Mouse (Mus musculus): Measurements from ENCODE around the gene Cerkl.

Gene Cerkl

GRCm38 (mm10) chr2:79443401-79443800 is 13.2 kb downstream of the Cerkl start:
- DNase-seq (ENCODE audit: low read depth): no peak

- no peak for DNase-seq (ENCODE audit: low read depth)
Measured at GRCm38 (mm10) chr2:79442906-79443305, 13.7 kb downstream of the Cerkl start.

GRCm38 (mm10) chr2:79442227-79442626 is 14.4 kb downstream of the Cerkl start:
- no peak for DNase-seq (ENCODE audit: low read depth)

GRCm38 (mm10) chr2:79430061-79430460 is 26.5 kb downstream of the Cerkl start:
- DNase-seq (ENCODE audit: low read depth): no peak

GRCm38 (mm10) chr2:79429650-79430049 is 26.9 kb downstream of the Cerkl start:
- no peak for DNase-seq (ENCODE audit: low read depth)

GRCm38 (mm10) chr2:79429108-79429507 is 27.5 kb downstream of the Cerkl start:
- DNase-seq (ENCODE audit: low read depth): no peak

- DNase-seq (ENCODE audit: low read depth): no peak
Measured at GRCm38 (mm10) chr2:79428569-79429104, 27.9 kb downstream of the Cerkl start.

GRCm38 (mm10) chr2:79428022-79428421 is 28.6 kb downstream of the Cerkl start:
- no peak for DNase-seq (ENCODE audit: low read depth)

GRCm38 (mm10) chr2:79421696-79422095 is 34.9 kb downstream of the Cerkl start:
- no peak for DNase-seq (ENCODE audit: low read depth)

GRCm38 (mm10) chr2:79414505-79414904 is 42.1 kb downstream of the Cerkl start:
- DNase-seq (ENCODE audit: low read depth): no peak

GRCm38 (mm10) chr2:79410903-79411255 is 45.7 kb downstream of the Cerkl start:
- no peak for DNase-seq (ENCODE audit: low read depth)

- no peak for DNase-seq (ENCODE audit: low read depth)
Measured at GRCm38 (mm10) chr2:79410247-79410902, 46.2 kb downstream of the Cerkl start.

GRCm38 (mm10) chr2:79405661-79406405 is 50.8 kb downstream of the Cerkl start:
- DNase-seq (ENCODE audit: low read depth): no peak

- DNase-seq (ENCODE audit: low read depth): no peak
Measured at GRCm38 (mm10) chr2:79400045-79400444, 56.5 kb downstream of the Cerkl start.

GRCm38 (mm10) chr2:79399234-79400000 is 57.2 kb downstream of the Cerkl start:
- DNase-seq (ENCODE audit: low read depth): no peak

- no peak for DNase-seq (ENCODE audit: low read depth)
Measured at GRCm38 (mm10) chr2:79398831-79399230, 57.8 kb downstream of the Cerkl start.

GRCm38 (mm10) chr2:79398343-79398742 is 58.2 kb downstream of the Cerkl start:
- no peak for DNase-seq (ENCODE audit: low read depth)

- DNase-seq (ENCODE audit: low read depth): no peak
Measured at GRCm38 (mm10) chr2:79397107-79397506, 59.5 kb downstream of the Cerkl start.

- no peak for DNase-seq (ENCODE audit: low read depth)
Measured at GRCm38 (mm10) chr2:79379087-79380041, 77.2 kb downstream of the Cerkl start.

GRCm38 (mm10) chr2:79378346-79379086 is 78.1 kb downstream of the Cerkl start:
- DNase-seq (ENCODE audit: low read depth): no peak
